Mouse (Mus musculus) embryonic stem cell, embryonic (primary cell): ENCODE measurements around the gene Cyfip2.

Experiments used
- CTCF ChIA-PET, 4 experiments: fragments of 300-600 bp in 2 of 4; fragments of 350-600 bp in 2 of 4; sonication (Branson Sonifier 250); formaldehyde crosslinking; loops; one replicate each; lab custom pipeline; 2022; ENCODE audit warnings: inconsistent platforms in 2 of 4; lab: Charles Lee
- POLR2A ChIA-PET, 4 experiments: fragments of 300-600 bp in 2 of 4; fragments of 350-600 bp in 2 of 4; sonication (Branson Sonifier 250); formaldehyde crosslinking; loops; one replicate each; lab custom pipeline; 2022; ENCODE audit warnings: antibody characterized with exemption in 4 of 4, inconsistent platforms in 1 of 4; lab: Charles Lee

The Cyfip2 gene

GRCm38 (mm10) chr11:46233966-46234365 is 78.7 kb downstream of the Cyfip2 start:
- POLR2A ChIA-PET = interaction anchor here in 1 of 4 experiments (0.7 kb wide), 1 partner anchor 10 kb away, joined by 3 read pairs; no protein-coding TSS in a partner anchor
- CTCF ChIA-PET = interaction anchor here in 3 of 4 experiments (0.6 to 1.8 kb wide), 6 partner anchors 10 to 307 kb away, joined by 3 to 6 read pairs (median 5); no protein-coding TSS in a partner anchor

GRCm38 (mm10) chr11:46232803-46233202 is 79.9 kb downstream of the Cyfip2 start:
- ChIA-PET CTCF (interaction anchor here in 1 of 4 experiments (1.0 to 1.2 kb wide), 2 partner anchors 9 to 43 kb away, joined by 3 to 4 read pairs; no protein-coding TSS in a partner anchor), POLR2A (no interaction called here)

- POLR2A ChIA-PET = interaction anchor here in 1 of 4 experiments (1.3 to 1.6 kb wide), 2 partner anchors 9 to 25 kb away, joined by 3 to 4 read pairs; no protein-coding TSS in a partner anchor
- CTCF ChIA-PET = interaction anchor here in 2 of 4 experiments (1.8 to 2.0 kb wide), 4 partner anchors 22 to 303 kb away, joined by 5 to 10 read pairs (median 5); no protein-coding TSS in a partner anchor
Observed at GRCm38 (mm10) chr11:46230184-46230583, 82.5 kb downstream of the Cyfip2 start.

GRCm38 (mm10) chr11:46225345-46225744 is 87.3 kb downstream of the Cyfip2 start:
- CTCF ChIA-PET = interaction anchor here in 1 of 4 experiments (0.6 to 2.0 kb wide), 3 partner anchors 9 to 82 kb away, joined by 3 to 9 read pairs (median 5); partner anchors contain the start of gene Fndc9
- POLR2A ChIA-PET = no interaction called here

- CTCF ChIA-PET = interaction anchor here (0.6 to 2.0 kb wide), 25 partner anchors 8 to 297 kb away, joined by 3 to 12 read pairs (median 4); partner anchors contain the start of genes Fndc9 (in 2 of the 4) and Lsm11 (in 2 of the 4)
Observed at GRCm38 (mm10) chr11:46223575-46223974, 89.1 kb downstream of the Cyfip2 start.

GRCm38 (mm10) chr11:46220211-46220610 is 92.4 kb downstream of the Cyfip2 start:
- CTCF ChIA-PET = interaction anchor here in 2 of 4 experiments (0.5 to 0.8 kb wide), 2 partner anchors 17 to 1603 kb away, joined by 3 to 7 read pairs; partner anchors contain the start of gene Ebf1 (in 1 of the 2)
- POLR2A ChIA-PET = interaction anchor here in 1 of 4 experiments (1.4 kb wide), 1 partner anchor 10 kb away, joined by 4 read pairs; no protein-coding TSS in a partner anchor

More at GRCm38 (mm10) chr11:46223575-46223974, 89.1 kb downstream of the Cyfip2 start:
- POLR2A ChIA-PET = interaction anchor here in 3 of 4 experiments (0.6 to 1.6 kb wide), 3 partner anchors 10 to 264 kb away, joined by 3 to 4 read pairs (median 4); no protein-coding TSS in a partner anchor

GRCm38 (mm10) chr11:46219380-46219779 is 93.3 kb downstream of the Cyfip2 start:
- ChIA-PET POLR2A (no interaction called here), CTCF (interaction anchor here in 2 of 4 experiments (0.8 to 1.6 kb wide), 2 partner anchors 18 to 39 kb away, joined by 5 to 7 read pairs; no protein-coding TSS in a partner anchor)

GRCm38 (mm10) chr11:46218584-46218983 is 94.1 kb downstream of the Cyfip2 start:
- ChIA-PET POLR2A (interaction anchor here in 1 of 4 experiments (0.6 kb wide), 1 partner anchor 148 kb away, joined by 3 read pairs; no protein-coding TSS in a partner anchor), CTCF (interaction anchor here in 3 of 4 experiments (0.6 to 1.8 kb wide), 9 partner anchors 18 to 292 kb away, joined by 3 to 9 read pairs (median 4); partner anchors contain the start of gene Lsm11 (in 1 of the 3))

- CTCF ChIA-PET = interaction anchor here in 3 of 4 experiments (0.6 to 1.8 kb wide), 5 partner anchors 19 to 291 kb away, joined by 3 to 5 read pairs (median 5); partner anchors contain the start of gene Lsm11 (in 1 of the 3)
- POLR2A ChIA-PET = interaction anchor here in 1 of 4 experiments (0.9 to 1.1 kb wide), 2 partner anchors 105 to 152 kb away, joined by 3 read pairs; no protein-coding TSS in a partner anchor
Observed at GRCm38 (mm10) chr11:46217686-46218085, 95.0 kb downstream of the Cyfip2 start.

GRCm38 (mm10) chr11:46216669-46217068 is 96.0 kb downstream of the Cyfip2 start:
- POLR2A ChIA-PET = interaction anchor here in 2 of 4 experiments (0.6 to 1.1 kb wide), 2 partner anchors 21 to 151 kb away, joined by 3 read pairs; no protein-coding TSS in a partner anchor
- CTCF ChIA-PET = interaction anchor here in 2 of 4 experiments (1.0 to 1.5 kb wide), 3 partner anchors 12 to 160 kb away, joined by 3 to 4 read pairs (median 3); no protein-coding TSS in a partner anchor

GRCm38 (mm10) chr11:46215354-46215753 is 97.3 kb downstream of the Cyfip2 start:
- POLR2A ChIA-PET = interaction anchor here in 2 of 4 experiments (0.6 to 1.1 kb wide), 3 partner anchors 94 to 159 kb away, joined by 3 to 4 read pairs (median 3); partner anchors contain the start of gene Adam19 (in 1 of the 2)

GRCm38 (mm10) chr11:46214368-46215230 is 98.1 kb downstream of the Cyfip2 start:
- CTCF ChIA-PET = interaction anchor here in 3 of 4 experiments (0.6 to 1.7 kb wide), 18 partner anchors 8 to 289 kb away, joined by 3 to 9 read pairs (median 3); partner anchors contain the start of gene Fam71b (in 1 of the 3)
- POLR2A ChIA-PET = interaction anchor here in 1 of 4 experiments (0.7 to 1.1 kb wide), 2 partner anchors 93 to 158 kb away, joined by 3 to 4 read pairs; partner anchors contain the start of gene Adam19

More at GRCm38 (mm10) chr11:46215354-46215753, 97.3 kb downstream of the Cyfip2 start:
- CTCF ChIA-PET = interaction anchor here (0.5 to 1.7 kb wide), 28 partner anchors 7 to 289 kb away, joined by 3 to 9 read pairs (median 3); partner anchors contain the start of gene Fam71b (in 1 of the 4)

- CTCF ChIA-PET = interaction anchor here in 1 of 4 experiments (1.2 to 1.6 kb wide), 3 partner anchors 38 to 183 kb away, joined by 3 read pairs; no protein-coding TSS in a partner anchor
- POLR2A ChIA-PET = interaction anchor here in 1 of 4 experiments (0.6 kb wide), 1 partner anchor 481 kb away, joined by 3 read pairs; no protein-coding TSS in a partner anchor
Observed at GRCm38 (mm10) chr11:46213844-46214243, 98.8 kb downstream of the Cyfip2 start.

GRCm38 (mm10) chr11:46211858-46212257 is 100.8 kb downstream of the Cyfip2 start:
- CTCF ChIA-PET = interaction anchor here (0.7 to 1.3 kb wide), 6 partner anchors 25 to 285 kb away, joined by 3 to 7 read pairs (median 4); no protein-coding TSS in a partner anchor
- POLR2A ChIA-PET = interaction anchor here in 3 of 4 experiments (0.9 to 1.7 kb wide), 3 partner anchors 9 to 155 kb away, joined by 3 to 6 read pairs (median 3); no protein-coding TSS in a partner anchor

GRCm38 (mm10) chr11:46209884-46210283 is 102.8 kb downstream of the Cyfip2 start:
- POLR2A ChIA-PET = interaction anchor here in 1 of 4 experiments (1.4 kb wide), 1 partner anchor 96 kb away, joined by 3 read pairs; no protein-coding TSS in a partner anchor

GRCm38 (mm10) chr11:46205639-46206409 is 106.8 kb downstream of the Cyfip2 start:
- ChIA-PET CTCF (no interaction called here), POLR2A (no interaction called here)

More at GRCm38 (mm10) chr11:46209884-46210283, 102.8 kb downstream of the Cyfip2 start:
- CTCF ChIA-PET = no interaction called here
